Mouse (Mus musculus): ENCODE results near the gene Ajm1.

DNA sequence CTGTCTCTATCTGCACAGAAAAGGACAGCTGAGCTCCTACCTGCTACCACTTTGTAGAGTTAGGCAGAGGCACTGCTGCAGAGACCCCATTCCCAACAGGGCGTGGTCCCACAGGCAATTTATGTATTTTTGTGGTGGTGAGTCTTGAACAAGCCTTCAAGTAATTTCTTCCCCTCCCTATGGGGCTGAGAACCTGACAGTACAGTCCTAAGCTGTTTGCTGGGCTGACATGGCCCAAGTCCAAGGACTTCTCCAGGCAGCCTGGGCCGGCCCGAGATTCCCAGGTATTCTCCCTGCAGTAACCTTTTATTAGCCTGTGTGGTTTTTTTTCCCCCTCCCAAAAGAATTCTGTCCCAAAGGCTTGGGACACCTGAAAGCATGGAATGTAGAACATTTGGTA is 2.6 kb upstream of the Ajm1 start:
- TF ChIP-seq POLR2A (IDR thresholded peaks at IDR 0.05; ENCODE audit: borderline replicate concordance, low read depth, low read length) = no peak
- TF ChIP-seq CTCF (IDR thresholded peaks at IDR 0.05; ENCODE audit: low read depth, low read length) = no peak

Data from bone marrow macrophage, adult 2 months (primary cell).